Comparison of ENCODE assay signal across 11 mouse cellular contexts in genomic region chr4:126113243-126113642, GRCm38 (mm10). TPM values are rescaled to one million over a fixed set of nuclear protein-coding genes. Genes with fewer than 3 reads are reported as not detected.
A peak's percentile ranks its signal among the peaks of the same experiment; 100 is the strongest.
DNase-seq lines count a peak whose midpoint lies in the region; ATAC-seq and TF ChIP-seq lines count a peak whose summit lies in the region.
"Had no signal": no experiment of that assay in that cellular context is flagged by ENCODE, and none has a peak within 500 bp of the region (broad histone marks: within the 10 kb centered on the region; RNA-seq: fewer than 3 reads in every experiment).

No protein-coding gene starts in this region.

- H3K9ac ChIP-seq in liver, embryonic 13.5 days = peak overlapping the region; percentile 17; the same call in 1 of the 2 replicates
- no peak overlapping the region for H3K9ac ChIP-seq in liver, embryonic 11.5 days (ENCODE audit: low read depth, low read length)
- no peak overlapping the region for H3K9ac ChIP-seq in kidney, embryonic 14.5 days (ENCODE audit: low read depth, low read length)
- H3K9ac ChIP-seq: forebrain, embryonic 15.5 days had no signal

- H3K4me3 ChIP-seq in gastrocnemius, adult 2 months = peak overlapping the region; percentile 46
- no peak overlapping the region for H3K4me3 ChIP-seq in liver, embryonic 13.5 days (replicated peaks)
- no peak overlapping the region for H3K4me3 ChIP-seq in liver, embryonic 11.5 days (ENCODE audit: low read depth, low read length)
- no peak overlapping the region for H3K4me3 ChIP-seq in kidney, embryonic 14.5 days (ENCODE audit: low read length)
- H3K4me3 ChIP-seq: forebrain, embryonic 15.5 days; heart, embryonic 10.5 days; hindbrain, embryonic 10.5 days had no signal

- H3K27ac ChIP-seq in gastrocnemius, adult 2 months = peak overlapping the region; percentile 97
- H3K27ac ChIP-seq in liver, embryonic 13.5 days = no peak overlapping the region
- no peak overlapping the region for H3K27ac ChIP-seq in liver, embryonic 11.5 days (ENCODE audit: low read depth, low read length)
- no peak overlapping the region for H3K27ac ChIP-seq in kidney, embryonic 14.5 days (ENCODE audit: low read depth, low read length)
- H3K27ac ChIP-seq: forebrain, embryonic 15.5 days; hindbrain, embryonic 10.5 days had no signal

- H3K4me1 ChIP-seq in liver, embryonic 13.5 days (replicated peaks) = peaks cover 66% of the 10 kb centered on the region
- peaks cover 43% of the 10 kb centered on the region for H3K4me1 ChIP-seq in liver, embryonic 11.5 days (replicated peaks; ENCODE audit: control insufficient read depth, insufficient read depth, low read length)
- peaks cover 27% of the 10 kb centered on the region for H3K4me1 ChIP-seq in kidney, embryonic 14.5 days (ENCODE audit: control insufficient read depth, insufficient read depth, low read length)

- H3K36me3 ChIP-seq in liver, embryonic 13.5 days = peaks cover 5% of the 10 kb centered on the region; the same call in 1 of the 2 replicates
- no peaks in the 10 kb centered on the region for H3K36me3 ChIP-seq in liver, embryonic 11.5 days (ENCODE audit: control insufficient read depth, insufficient read depth, low read length)
- H3K36me3 ChIP-seq in kidney, embryonic 14.5 days (ENCODE audit: control insufficient read depth, insufficient read depth, low read length) = peaks cover 2% of the 10 kb centered on the region

- intact Hi-C loops in gastrocnemius, adult 2 months (cut with DNase I) = loop anchor here (1.0 kb wide), 1 partner anchor 27 kb away; no protein-coding TSS in a partner anchor
- intact Hi-C loops in gastrocnemius, postnatal 36 days (cut with DNase I) = no loop called here

- no peak overlapping the region for H3K4me2 ChIP-seq in liver, embryonic 13.5 days
- no peak overlapping the region for H3K4me2 ChIP-seq in liver, embryonic 11.5 days
- H3K4me2 ChIP-seq in kidney, embryonic 14.5 days (replicated peaks; ENCODE audit: low read depth, low read length) = no peak overlapping the region
- H3K4me2 ChIP-seq: forebrain, embryonic 15.5 days had no signal

- no peaks in the 10 kb centered on the region for H3K27me3 ChIP-seq in liver, embryonic 13.5 days
- H3K27me3 ChIP-seq in liver, embryonic 11.5 days (replicated peaks; ENCODE audit: control insufficient read depth, insufficient read depth, low read length) = no peaks in the 10 kb centered on the region
- H3K27me3 ChIP-seq in kidney, embryonic 14.5 days (ENCODE audit: control insufficient read depth, insufficient read depth, low read length) = no peaks in the 10 kb centered on the region
- H3K27me3 ChIP-seq: forebrain, embryonic 15.5 days had no signal

- WGBS in liver, embryonic 13.5 days (ENCODE audit: insufficient replicate concordance) = 69% methylated on average over 4 of the region's 4 CpGs
- WGBS in liver, embryonic 11.5 days = 79% methylated on average over 4 of the region's 4 CpGs
- 86% methylated on average over 4 of the region's 4 CpGs for WGBS in kidney, embryonic 14.5 days

- TF ChIP-seq CTCF in gastrocnemius, adult 2 months (IDR thresholded peaks at IDR 0.05) = no peak

- ATAC-seq in liver, embryonic 13.5 days (ENCODE audit: low read depth) = no peak
- no peak for ATAC-seq in liver, embryonic 11.5 days (replicated peaks; ENCODE audit: low FRiP score)
- ATAC-seq in kidney, embryonic 14.5 days (ENCODE audit: low FRiP score, low TSS enrichment) = no peak
- ATAC-seq: forebrain, embryonic 15.5 days had no signal

- DNase-seq in gastrocnemius, adult 2 months = peak; percentile 83
- DNase-seq in gastrocnemius, postnatal 4 days (ENCODE audit: low spot score in 2 of 2) = no peak
- no peak for DNase-seq in liver, embryonic 13.5 days
- no peak for DNase-seq in liver, embryonic 11.5 days (ENCODE audit: low spot score)
- DNase-seq in cerebellum, adult 8-10 months = peak; percentile 66
- peak; percentile 35 to 39 for DNase-seq in gastrocnemius, postnatal 36 days
- no peak for DNase-seq in kidney, adult 18-20 months

- H3K9me3 ChIP-seq in liver, embryonic 13.5 days (replicated peaks) = no peaks in the 10 kb centered on the region
- H3K9me3 ChIP-seq in liver, embryonic 11.5 days (ENCODE audit: control insufficient read depth, low read length) = no peaks in the 10 kb centered on the region
- no peaks in the 10 kb centered on the region for H3K9me3 ChIP-seq in kidney, embryonic 14.5 days (ENCODE audit: control insufficient read depth, low read length)
- H3K9me3 ChIP-seq: forebrain, embryonic 15.5 days; heart, embryonic 10.5 days; hindbrain, embryonic 10.5 days had no signal

RNA-seq across cellular contexts. Expression of gene Stk40, which starts 9.5 kb away (rescaled TPM):
- total RNA-seq in gastrocnemius, adult 2 months (2021) = 100 to 1,000 TPM; 102 to 108 TPM
- total RNA-seq in gastrocnemius, postnatal 4 days (2021) = 10 to 100 TPM; 34.4 to 39.0 TPM
- polyA plus RNA-seq in liver, embryonic 13.5 days (2015; fragmentation: Nextera tagmentation; extraction: Ambion mirVana) = 13.9 and 15.9 TPM in 2 replicates
- 24.4 and 26.7 TPM in 2 replicates for polyA plus RNA-seq in liver, embryonic 11.5 days (2014; fragmentation: Nextera tagmentation; extraction: Ambion mirVana)
- total RNA-seq in gastrocnemius, postnatal 36 days (2021) = 10 to 100 TPM; 74.6 to 80.1 TPM
- polyA plus RNA-seq in kidney, embryonic 14.5 days (2014; fragmentation: Nextera tagmentation; extraction: Ambion mirVana) = 19.1 and 24.9 TPM in 2 replicates

RNA-seq across cellular contexts. Expression of gene Lsm10, which starts 16.8 kb away (rescaled TPM):
- 1 to 10 TPM; 7.3 to 7.4 TPM for total RNA-seq in gastrocnemius, adult 2 months (2021)
- total RNA-seq in gastrocnemius, postnatal 4 days (2021) = 10 to 100 TPM; 16.2 to 16.9 TPM
- polyA plus RNA-seq in liver, embryonic 13.5 days (2015; fragmentation: Nextera tagmentation; extraction: Ambion mirVana) = 31.1 and 31.3 TPM in 2 replicates
- 46.6 and 53.3 TPM in 2 replicates for polyA plus RNA-seq in liver, embryonic 11.5 days (2014; fragmentation: Nextera tagmentation; extraction: Ambion mirVana)
- 1 to 10 TPM; 5.8 to 7.6 TPM for total RNA-seq in gastrocnemius, postnatal 36 days (2021)
- 47.3 and 52.4 TPM in 2 replicates for polyA plus RNA-seq in kidney, embryonic 14.5 days (2014; fragmentation: Nextera tagmentation; extraction: Ambion mirVana)

RNA-seq across cellular contexts. Expression of gene Eva1b, which starts 34.3 kb away (rescaled TPM):
- total RNA-seq in gastrocnemius, adult 2 months (2021) = 1 to 10 TPM; 2.9 to 4.4 TPM
- total RNA-seq in gastrocnemius, postnatal 4 days (2021) = 10 to 100 TPM; 31.8 to 33.8 TPM
- polyA plus RNA-seq in liver, embryonic 13.5 days (2015; fragmentation: Nextera tagmentation; extraction: Ambion mirVana) = 11.8 and 13.3 TPM in 2 replicates
- polyA plus RNA-seq in liver, embryonic 11.5 days (2014; fragmentation: Nextera tagmentation; extraction: Ambion mirVana) = 25.3 and 28.1 TPM in 2 replicates
- 1 to 10 TPM; 5.5 to 6.8 TPM for total RNA-seq in gastrocnemius, postnatal 36 days (2021)
- 96.1 and 124 TPM in 2 replicates for polyA plus RNA-seq in kidney, embryonic 14.5 days (2014; fragmentation: Nextera tagmentation; extraction: Ambion mirVana)

RNA-seq across cellular contexts. Expression of gene Sh3d21, which starts 50.0 kb away (rescaled TPM):
- total RNA-seq in gastrocnemius, adult 2 months (2021) = 1 to 10 TPM in 1 of 2 experiments, under 1 TPM in 1; 0.97 to 1.2 TPM
- 1 to 10 TPM; 2.9 TPM for total RNA-seq in gastrocnemius, postnatal 4 days (2021)
- 0.82 and 1.3 TPM in 2 replicates for polyA plus RNA-seq in liver, embryonic 13.5 days (2015; fragmentation: Nextera tagmentation; extraction: Ambion mirVana)
- polyA plus RNA-seq in liver, embryonic 11.5 days (2014; fragmentation: Nextera tagmentation; extraction: Ambion mirVana) = 2.3 TPM in 2 replicates
- total RNA-seq in gastrocnemius, postnatal 36 days (2021) = 1 to 10 TPM in 1 of 2 experiments, under 1 TPM in 1; 0.71 to 1.3 TPM
- polyA plus RNA-seq in kidney, embryonic 14.5 days (2014; fragmentation: Nextera tagmentation; extraction: Ambion mirVana) = 7.3 and 8.7 TPM in 2 replicates

RNA-seq across cellular contexts. Expression of gene Oscp1, which starts 54.9 kb away (rescaled TPM):
- 1 to 10 TPM; 2.3 to 3.7 TPM for total RNA-seq in gastrocnemius, adult 2 months (2021)
- 1 to 10 TPM; 4.4 to 4.6 TPM for total RNA-seq in gastrocnemius, postnatal 4 days (2021)
- 1.4 and 1.5 TPM in 2 replicates for polyA plus RNA-seq in liver, embryonic 13.5 days (2015; fragmentation: Nextera tagmentation; extraction: Ambion mirVana)
- 6.6 TPM in 2 replicates for polyA plus RNA-seq in liver, embryonic 11.5 days (2014; fragmentation: Nextera tagmentation; extraction: Ambion mirVana)
- 1 to 10 TPM; 1.2 to 2.5 TPM for total RNA-seq in gastrocnemius, postnatal 36 days (2021)
- 17.7 and 19.6 TPM in 2 replicates for polyA plus RNA-seq in kidney, embryonic 14.5 days (2014; fragmentation: Nextera tagmentation; extraction: Ambion mirVana)

Comparison
In these comparisons a context has a peak if more than half of its experiments do, and no peak if none do; other contexts are left out.
1. DNase-seq: peak in gastrocnemius, adult 2 months (single experiment), cerebellum, adult 8-10 months (single experiment) and gastrocnemius, postnatal 36 days (2 of 2); none in gastrocnemius, postnatal 4 days (0 of 2), liver, embryonic 13.5 days (single experiment), liver, embryonic 11.5 days (single experiment) and kidney, adult 18-20 months (single experiment).
2. RNA of gene Eva1b, which starts 34.3 kb away (total RNA-seq): 31.8 to 33.8 TPM in gastrocnemius, postnatal 4 days; 5.5 to 6.8 TPM in gastrocnemius, postnatal 36 days and 2.9 to 4.4 TPM in gastrocnemius, adult 2 months; every median in the first group is over 4 times any median in the second.